Mouse (Mus musculus) liver, postnatal 0 days (tissue): Measurements from ENCODE around the gene Xpo6.

Experiments
- CTCF ChIP-seq: sonication (generic); IDR thresholded peaks from 2 replicates; pipeline ENCODE4 v1.5.1; 2016; ENCODE audit warnings: antibody characterized with exemption, low read depth
- EP300 ChIP-seq: IDR thresholded peaks from 2 replicates; pipeline ENCODE4 v1.6.1; 2016; ENCODE audit warnings: antibody characterized with exemption, low read depth, mild to moderate bottlenecking

- TF ChIP-seq CTCF: no peak
- TF ChIP-seq EP300: no peak
Measured at GRCm38 (mm10) chr7:126083980-126084348, 116.3 kb downstream of the Xpo6 start.
